Mouse (Mus musculus): ENCODE measurements around the gene Gipc3. TPM values are rescaled to one million over a fixed set of nuclear protein-coding genes. Genes with fewer than 3 reads are reported as not detected.

Gene Gipc3
- polyA plus RNA-seq, 1 experiment from 2014 or later = 0.07 TPM

GRCm38 (mm10) chr10:81325176-81325575 lies 17.9 kb downstream of the Gipc3 start:
- Histone ChIP-seq H3K27ac (no peak overlapping the region), H3K4me2 (ENCODE audit: low read length) (no peak overlapping the region), H3K4me1 (replicated peaks; ENCODE audit: insufficient read depth, low read length) (peaks cover 14% of the 10 kb centered on the region), H3K9ac (ENCODE audit: low read depth, low read length) (no peak overlapping the region), H3K27me3 (ENCODE audit: insufficient read depth, low read length) (no peaks in the 10 kb centered on the region), H3K4me3 (replicated peaks; ENCODE audit: low read depth, low read length) (no peak overlapping the region), H3K36me3 (ENCODE audit: insufficient read depth, low read length) (peaks cover 45% of the 10 kb centered on the region), H3K9me3 (replicated peaks; ENCODE audit: low read length) (no peaks in the 10 kb centered on the region)
- no peak for DNase-seq (ENCODE audit: low spot score)
- no peak for TF ChIP-seq CTCF (IDR thresholded peaks at IDR 0.05; ENCODE audit: low read depth)
- 84% methylated on average over 21 of the region's 21 CpGs for WGBS
- no peak for ATAC-seq (replicated peaks; ENCODE audit: low FRiP score, low read depth)

- no peaks in the 10 kb centered on the region for H3K9me3 ChIP-seq (replicated peaks; ENCODE audit: low read length)
- DNase-seq (ENCODE audit: low spot score) (no peak), ATAC-seq (replicated peaks; ENCODE audit: low FRiP score, low read depth) (no peak)
- H3K9ac ChIP-seq (ENCODE audit: low read depth, low read length) = no peak overlapping the region
- TF ChIP-seq CTCF (IDR thresholded peaks at IDR 0.05; ENCODE audit: low read depth) = no peak
- H3K27me3 ChIP-seq (ENCODE audit: insufficient read depth, low read length) = no peaks in the 10 kb centered on the region
- H3K4me3 ChIP-seq (replicated peaks; ENCODE audit: low read depth, low read length) = no peak overlapping the region
- peaks cover 12% of the 10 kb centered on the region for H3K4me1 ChIP-seq (replicated peaks; ENCODE audit: insufficient read depth, low read length)
- no peak overlapping the region for H3K4me2 ChIP-seq (ENCODE audit: low read length)
- H3K27ac ChIP-seq = no peak overlapping the region
- H3K36me3 ChIP-seq (ENCODE audit: insufficient read depth, low read length) = peaks cover 45% of the 10 kb centered on the region
- 92% methylated on average over 18 of the region's 18 CpGs for WGBS
These were observed 19.1 kb downstream of the Gipc3 start for GRCm38 (mm10) chr10:81323791-81324530.

GRCm38 (mm10) chr10:81323141-81323775 lies 19.8 kb downstream of the Gipc3 start:
- Histone ChIP-seq H3K4me1 (replicated peaks; ENCODE audit: insufficient read depth, low read length) (peaks cover 11% of the 10 kb centered on the region), H3K36me3 (ENCODE audit: insufficient read depth, low read length) (peaks cover 48% of the 10 kb centered on the region), H3K27me3 (ENCODE audit: insufficient read depth, low read length) (no peaks in the 10 kb centered on the region), H3K27ac (no peak overlapping the region), H3K4me3 (replicated peaks; ENCODE audit: low read depth, low read length) (no peak overlapping the region), H3K9ac (ENCODE audit: low read depth, low read length) (no peak overlapping the region), H3K9me3 (replicated peaks; ENCODE audit: low read length) (no peaks in the 10 kb centered on the region), H3K4me2 (ENCODE audit: low read length) (no peak overlapping the region)
- no peak for ATAC-seq (replicated peaks; ENCODE audit: low FRiP score, low read depth)
- no peak for DNase-seq (ENCODE audit: low spot score)
- 91% methylated on average over 23 of the region's 23 CpGs for WGBS
- no peak for TF ChIP-seq CTCF (IDR thresholded peaks at IDR 0.05; ENCODE audit: low read depth)

- peaks cover 12% of the 10 kb centered on the region for H3K4me1 ChIP-seq (replicated peaks; ENCODE audit: insufficient read depth, low read length)
- H3K4me3 ChIP-seq (replicated peaks; ENCODE audit: low read depth, low read length) = no peak overlapping the region
- no peaks in the 10 kb centered on the region for H3K9me3 ChIP-seq (replicated peaks; ENCODE audit: low read length)
- H3K27ac ChIP-seq = no peak overlapping the region
- 96% methylated on average over 27 of the region's 27 CpGs for WGBS
- H3K36me3 ChIP-seq (ENCODE audit: insufficient read depth, low read length) = peaks cover 49% of the 10 kb centered on the region
- no peak for DNase-seq (ENCODE audit: low spot score)
- no peak for ATAC-seq (replicated peaks; ENCODE audit: low FRiP score, low read depth)
- TF ChIP-seq CTCF (IDR thresholded peaks at IDR 0.05; ENCODE audit: low read depth) = no peak
- H3K4me2 ChIP-seq (ENCODE audit: low read length) = peak overlapping the region; percentile 74; the same call in 1 of the 2 replicates
- no peak overlapping the region for H3K9ac ChIP-seq (ENCODE audit: low read depth, low read length)
- no peaks in the 10 kb centered on the region for H3K27me3 ChIP-seq (ENCODE audit: insufficient read depth, low read length)
These were observed 20.6 kb downstream of the Gipc3 start for GRCm38 (mm10) chr10:81322444-81322843.

- no peaks in the 10 kb centered on the region for H3K9me3 ChIP-seq (replicated peaks; ENCODE audit: low read length)
- ATAC-seq (replicated peaks; ENCODE audit: low FRiP score, low read depth) (no peak), DNase-seq (ENCODE audit: low spot score) (no peak)
- TF ChIP-seq CTCF (IDR thresholded peaks at IDR 0.05; ENCODE audit: low read depth) = no peak
- H3K27me3 ChIP-seq (ENCODE audit: insufficient read depth, low read length) = no peaks in the 10 kb centered on the region
- H3K27ac ChIP-seq = peak overlapping the region; percentile 91
- H3K4me1 ChIP-seq (replicated peaks; ENCODE audit: insufficient read depth, low read length) = peaks cover 20% of the 10 kb centered on the region
- 3% methylated on average over 20 of the region's 20 CpGs for WGBS
- peak overlapping the region; percentile 83 for H3K4me3 ChIP-seq (replicated peaks; ENCODE audit: low read depth, low read length)
- H3K36me3 ChIP-seq (ENCODE audit: insufficient read depth, low read length) = peaks cover 42% of the 10 kb centered on the region
- peak overlapping the region; percentile 80 for H3K9ac ChIP-seq (ENCODE audit: low read depth, low read length)
- H3K4me2 ChIP-seq (ENCODE audit: low read length) = peak overlapping the region; percentile 74
These were observed 21.6 kb downstream of the Gipc3 start for GRCm38 (mm10) chr10:81321436-81321835.

GRCm38 (mm10) chr10:81320550-81321347 lies 22.3 kb downstream of the Gipc3 start, which contains the start of gene Cactin:
Gene Cactin (plus strand): TSS chr10:81321103.
- ATAC-seq (replicated peaks; ENCODE audit: low FRiP score, low read depth) (peak; percentile 90), DNase-seq (ENCODE audit: low spot score) (peak; percentile 100)
- peaks cover 36% of the 10 kb centered on the region for H3K36me3 ChIP-seq (ENCODE audit: insufficient read depth, low read length)
- H3K9ac ChIP-seq (ENCODE audit: low read depth, low read length) = peak within 1 kb of the TSS; percentile 80
- peak within 1 kb of the TSS; percentile 83 for H3K4me3 ChIP-seq (replicated peaks; ENCODE audit: low read depth, low read length)
- H3K4me2 ChIP-seq (ENCODE audit: low read length) = peak within 1 kb of the TSS; percentile 74
- no peaks in the 10 kb centered on the region for H3K9me3 ChIP-seq (replicated peaks; ENCODE audit: low read length)
- H3K27me3 ChIP-seq (ENCODE audit: insufficient read depth, low read length) = no peaks in the 10 kb centered on the region
- WGBS = under 1% methylated on average over 68 of the region's 68 CpGs
- peak within 1 kb of the TSS; percentile 91 for H3K27ac ChIP-seq
- peak; percentile 48; the same call in 1 of the 2 replicates for TF ChIP-seq CTCF (IDR thresholded peaks at IDR 0.05; ENCODE audit: low read depth)
- H3K4me1 ChIP-seq (replicated peaks; ENCODE audit: insufficient read depth, low read length) = peaks cover 20% of the 10 kb centered on the region
